ENCODE assay signal across 23 mouse cellular contexts in the genomic region with DNA sequence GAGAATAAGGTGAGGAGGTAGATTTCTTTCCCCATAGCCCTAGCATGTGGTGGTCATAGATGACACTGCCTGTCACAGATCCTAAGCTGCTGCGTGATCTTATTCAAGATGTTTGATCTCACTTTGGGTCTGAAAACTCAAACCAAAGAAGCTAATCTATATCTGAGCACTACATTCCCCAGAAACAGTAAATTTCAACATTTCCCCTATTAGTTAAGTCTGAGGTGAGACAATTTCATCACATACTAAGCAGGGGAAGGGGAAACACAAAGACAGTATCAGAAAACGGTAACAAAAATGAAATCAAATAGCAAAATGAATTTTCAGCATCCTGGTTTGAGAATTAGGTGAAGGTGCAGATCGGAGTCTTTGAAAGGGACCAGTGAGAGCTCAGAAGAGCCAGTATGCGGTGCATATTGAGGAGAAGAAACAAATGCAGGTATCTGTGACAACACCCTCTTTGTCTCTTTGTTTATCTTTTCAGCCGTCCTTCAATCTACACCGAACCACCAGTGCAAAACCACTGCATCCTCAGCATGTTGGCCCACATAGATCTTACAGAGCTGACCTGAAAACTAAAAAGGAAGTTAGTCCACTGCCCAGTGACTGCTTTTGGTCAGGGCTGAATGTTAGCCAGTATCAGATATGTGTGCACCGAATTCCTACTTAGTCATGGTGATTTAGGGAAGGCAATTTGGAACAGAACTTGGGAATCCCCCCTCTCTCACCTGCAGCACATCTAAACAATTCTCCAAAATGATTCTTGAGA.
"Had no signal": no experiment of that assay in that cellular context is flagged by ENCODE, and none has a peak within 500 bp of the region (broad histone marks: within the 10 kb centered on the region; RNA-seq: fewer than 3 reads in every experiment).

No protein-coding gene starts in this region.

- H3K4me1 ChIP-seq: heart, embryonic 12.5 days; intestine, embryonic 15.5 days had no signal

- H3K27me3 ChIP-seq: heart, embryonic 12.5 days; hindbrain, embryonic 12.5 days; intestine, embryonic 15.5 days; limb, embryonic 12.5 days had no signal

- H3K4me3 ChIP-seq: heart, adult 2 months; heart, embryonic 12.5 days; hindbrain, embryonic 10.5 days; hindbrain, embryonic 12.5 days; intestine, embryonic 15.5 days; layer of hippocampus, adult 2 months; left cerebral cortex, adult 2 months; limb, embryonic 10.5 days; limb, embryonic 12.5 days had no signal

- DNase-seq: gastrocnemius, postnatal 14 days; gastrocnemius, postnatal 36 days; heart, adult 2 months; heart, postnatal 10 days; heart, postnatal 4 days; kidney, adult 18-20 months; kidney, adult 8-10 months; kidney, postnatal 10 days; kidney, postnatal 25 days; kidney, postnatal 4 days; liver had no signal

- ATAC-seq: hindbrain, embryonic 16.5 days; inflammation-experienced regulatory T-cells, adult 6 months; intestine, embryonic 15.5 days; intestine, postnatal 0 days had no signal

- H3K36me3 ChIP-seq: heart, embryonic 12.5 days; hindbrain, embryonic 10.5 days; hindbrain, embryonic 12.5 days; intestine, embryonic 15.5 days; limb, embryonic 10.5 days; limb, embryonic 12.5 days had no signal

- H3K9me3 ChIP-seq: heart, embryonic 12.5 days; hindbrain, embryonic 10.5 days; hindbrain, embryonic 12.5 days; intestine, embryonic 15.5 days; limb, embryonic 10.5 days; limb, embryonic 12.5 days had no signal

- H3K27ac ChIP-seq: heart, adult 2 months; hindbrain, embryonic 10.5 days; hindbrain, embryonic 12.5 days; hindbrain, embryonic 14.5 days; intestine, embryonic 15.5 days; layer of hippocampus, adult 2 months; left cerebral cortex, adult 2 months; limb, embryonic 10.5 days; limb, embryonic 12.5 days had no signal
